Comparison of ENCODE assay signal across 23 mouse cellular contexts in the genomic region with DNA sequence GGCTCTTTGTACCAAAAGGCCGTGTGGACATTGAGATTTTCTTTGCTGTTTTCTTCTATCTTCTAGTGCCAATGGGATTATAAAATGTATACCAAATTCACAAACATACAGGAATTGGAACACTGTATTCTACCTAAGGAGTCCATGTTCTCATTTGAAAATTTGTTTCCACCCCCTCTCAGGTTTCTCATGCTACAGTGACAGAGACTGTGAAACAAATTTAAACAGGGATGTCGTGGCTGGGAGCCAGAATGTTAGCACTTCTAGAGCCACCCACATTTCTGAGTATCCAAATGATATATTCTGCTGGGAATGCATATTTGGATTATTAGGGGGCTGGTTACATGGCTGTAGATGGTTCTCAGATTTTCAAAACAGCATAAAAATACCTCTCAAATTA.
DNase-seq lines count a peak whose midpoint lies in the region.
"Had no signal": no experiment of that assay in that cellular context is flagged by ENCODE, and none has a peak within 500 bp of the region (broad histone marks: within the 10 kb centered on the region; RNA-seq: fewer than 3 reads in every experiment).

No protein-coding gene starts in this region.

- no peaks in the 10 kb centered on the region for H3K36me3 ChIP-seq in hindbrain, embryonic 10.5 days
- H3K36me3 ChIP-seq: embryonic facial prominence, embryonic 15.5 days; forebrain, embryonic 10.5 days; G1E; heart, embryonic 10.5 days had no signal

- no peaks in the 10 kb centered on the region for H3K9me3 ChIP-seq in hindbrain, embryonic 10.5 days
- H3K9me3 ChIP-seq: embryonic facial prominence, embryonic 15.5 days; forebrain, embryonic 10.5 days; G1E; heart, embryonic 10.5 days had no signal

- no peaks in the 10 kb centered on the region for H3K27me3 ChIP-seq in hindbrain, embryonic 10.5 days (ENCODE audit: insufficient read depth, poor library complexity, severe bottlenecking)
- H3K27me3 ChIP-seq: embryonic facial prominence, embryonic 15.5 days had no signal

- DNase-seq in left cerebral cortex, adult 11 months (ENCODE audit: low spot score) = peak; percentile 4
- no peak for DNase-seq in left cerebral cortex, postnatal 4 days
- peak; percentile 35 for DNase-seq in right cerebral cortex, adult 18-20 months
- no peak for DNase-seq in right cerebral cortex, postnatal 25 days
- DNase-seq in right cerebral cortex, postnatal 10 days (ENCODE audit: low spot score in 2 of 2) = peak; percentile 24 to 26
- no peak for DNase-seq in spleen, postnatal 36 days (ENCODE audit: low spot score in 2 of 2)
- DNase-seq in hindbrain, embryonic 10.5 days (ENCODE audit: low spot score) = no peak
- DNase-seq: adrenal gland, adult 8-10 months; adrenal gland, postnatal 36 days; B cell, adult 2 months; cerebellum, adult 11 months; cerebellum, adult 8-10 months; cerebellum, postnatal 14 days; embryo, embryonic 11 days; gastrocnemius, postnatal 10 days; heart, adult 18-20 months; heart, postnatal 10 days had no signal

- 72% methylated on average over 2 of the region's 2 CpGs for WGBS in hindbrain, embryonic 10.5 days

- H3K4me3 ChIP-seq in hindbrain, embryonic 10.5 days = no peak overlapping the region
- H3K4me3 ChIP-seq: embryonic facial prominence, embryonic 15.5 days; erythroblast, embryonic 14.5 days; forebrain, embryonic 10.5 days; heart, embryonic 10.5 days had no signal

- intact Hi-C loops in left cerebral cortex, postnatal 4 days (cut with DNase I) = no loop called here

- H3K4me1 ChIP-seq in hindbrain, embryonic 10.5 days (replicated peaks) = no peaks in the 10 kb centered on the region
- H3K4me1 ChIP-seq: embryonic facial prominence, embryonic 15.5 days; forebrain, embryonic 10.5 days; heart, embryonic 10.5 days had no signal

- H3K27ac ChIP-seq in hindbrain, embryonic 10.5 days = no peak overlapping the region
- H3K27ac ChIP-seq: embryonic facial prominence, embryonic 15.5 days; forebrain, embryonic 10.5 days; heart, embryonic 10.5 days; hindbrain, embryonic 14.5 days had no signal

Comparison
In these comparisons a context has a peak if more than half of its experiments do, and no peak if none do; other contexts are left out.
1. DNase-seq: peak in left cerebral cortex, adult 11 months (single experiment), right cerebral cortex, adult 18-20 months (single experiment) and right cerebral cortex, postnatal 10 days (2 of 2); none in left cerebral cortex, postnatal 4 days (single experiment), right cerebral cortex, postnatal 25 days (single experiment), spleen, postnatal 36 days (0 of 2) and hindbrain, embryonic 10.5 days (single experiment).